Mouse (Mus musculus) mesoderm, embryonic 11.5 days (tissue): ENCODE measurements at regions not wholly inside any gene's neighbourhood (a gene's known extent, or its start where the extent isn't known, plus 50 kb on each side); places are given as distances from the start of the nearest gene placed in this dataset.
A peak's percentile ranks its signal among the peaks of the same experiment; 100 is the strongest.

Source experiments
- DNase-seq: peaks from one replicate; pipeline ENCODE4 v3.0.0-alpha.2; 2012; ENCODE audit warnings: low read depth, low spot score

DNA sequence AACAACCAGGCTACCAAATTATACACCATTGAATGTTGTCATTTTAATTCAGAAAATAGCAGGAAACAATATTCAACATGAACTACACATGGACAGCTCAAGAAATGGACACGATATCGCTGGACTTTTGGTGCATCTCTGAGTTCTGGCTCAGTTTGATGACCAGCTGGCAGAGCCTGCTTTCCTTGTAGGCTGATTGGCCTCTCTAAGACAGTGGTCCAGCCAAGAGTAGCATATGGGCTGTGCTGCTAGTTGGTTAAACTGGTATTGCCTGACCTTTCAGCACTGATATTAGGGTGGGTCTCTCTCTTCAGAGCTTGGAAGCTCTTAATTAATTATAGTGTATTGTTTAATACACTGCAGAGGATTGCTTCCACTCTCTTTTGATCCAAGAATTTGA lies 705.8 kb upstream of the Ddx18 start:
- no peak for DNase-seq

DNA sequence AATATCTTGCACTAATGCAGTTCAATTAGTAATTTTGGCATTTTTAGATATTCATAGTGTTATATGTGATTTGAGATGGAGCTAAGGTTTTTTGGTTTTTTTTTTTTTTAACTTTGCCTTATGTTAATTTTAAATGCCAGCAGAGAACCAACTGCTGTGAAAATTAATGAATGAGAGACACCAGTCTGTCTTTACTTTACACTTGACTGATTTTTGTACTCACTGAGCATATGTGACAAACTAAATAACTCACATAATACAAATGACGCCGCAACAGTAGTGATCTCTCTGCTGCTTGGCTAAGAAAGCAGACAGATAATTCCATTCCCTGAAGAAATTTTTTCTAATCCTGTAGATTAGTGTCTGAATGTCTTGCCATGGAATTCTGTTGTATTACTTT lies 675.2 kb upstream of the Ddx18 start:
- no peak for DNase-seq

DNA sequence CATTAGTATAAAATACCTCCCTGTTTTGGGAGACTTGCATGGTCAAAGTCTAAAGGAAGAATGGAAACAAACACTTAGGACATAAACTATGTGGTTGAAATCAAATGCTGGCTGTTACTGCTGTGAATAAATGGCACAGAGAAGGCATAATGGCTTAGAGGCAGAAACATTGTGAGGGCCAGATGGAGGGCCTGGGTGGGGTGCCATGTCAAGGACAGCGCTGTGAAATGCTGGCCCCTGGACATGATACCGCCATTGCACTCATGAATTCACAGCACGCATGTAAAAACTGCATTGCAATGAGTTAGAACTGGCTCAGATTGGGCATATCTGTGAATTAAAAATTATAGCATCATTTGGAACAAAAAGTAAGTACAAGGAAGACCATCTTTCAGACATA lies 673.7 kb upstream of the Ddx18 start:
- no peak for DNase-seq

DNA sequence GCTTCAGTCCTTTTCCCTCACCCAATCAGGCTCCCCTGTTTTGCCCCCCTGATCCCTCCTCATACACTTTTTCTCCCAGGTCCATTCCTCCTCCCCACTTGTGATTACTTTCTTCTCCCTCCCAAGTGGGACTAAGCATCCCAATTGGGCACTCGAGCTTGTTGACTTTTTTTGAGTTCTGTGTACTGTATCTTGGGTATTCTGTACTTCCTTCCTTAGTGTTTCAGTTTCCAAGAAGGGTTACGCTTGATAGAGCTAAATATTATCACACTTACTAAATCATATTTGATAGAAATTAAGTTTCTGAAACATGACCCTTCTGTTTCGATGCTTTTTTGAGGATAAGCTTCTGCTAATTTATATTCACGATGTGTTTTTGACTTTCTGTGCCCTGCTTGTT lies 662.7 kb upstream of the Ddx18 start:
- DNase-seq, result no peak

DNA sequence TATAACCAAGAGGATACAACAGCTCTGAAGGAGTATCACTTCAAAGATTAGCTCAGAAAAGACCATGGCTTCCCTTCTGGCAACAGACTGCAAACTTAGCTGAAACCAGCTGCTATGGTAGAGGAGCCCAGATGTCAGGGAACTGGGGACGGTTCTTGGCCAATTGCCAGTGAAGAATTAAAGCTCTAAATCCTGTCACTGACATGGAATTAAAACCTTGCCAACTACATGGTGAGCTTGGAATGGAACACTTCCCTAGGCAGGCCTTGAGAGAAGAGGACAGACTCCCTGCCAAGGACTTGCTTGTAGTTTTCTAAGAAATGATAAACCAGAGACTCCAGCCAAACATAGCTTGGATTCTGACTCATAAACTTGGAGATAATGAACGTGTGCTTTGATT lies 644.7 kb upstream of the Ddx18 start:
- peak; percentile 4 for DNase-seq

DNA sequence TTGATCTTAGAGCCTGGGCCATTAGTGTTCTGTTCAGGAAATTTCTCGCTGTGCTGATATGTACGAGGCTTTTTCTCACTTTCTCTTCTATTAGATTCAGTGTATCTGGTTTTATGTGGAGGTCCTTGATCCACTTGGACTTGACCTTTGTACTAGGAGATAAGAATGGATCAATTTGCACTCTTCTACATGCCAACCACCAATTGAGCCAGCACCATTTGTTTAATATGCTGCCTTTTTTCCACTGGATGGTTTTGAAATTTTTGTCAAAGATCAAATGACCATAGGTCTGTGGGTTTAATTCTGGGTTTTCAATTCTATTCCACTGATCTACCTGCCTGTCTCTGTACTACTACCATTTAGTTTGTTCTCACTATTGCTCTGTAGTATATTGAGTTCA lies 640.8 kb upstream of the Ddx18 start:
- DNase-seq, result no peak

DNA sequence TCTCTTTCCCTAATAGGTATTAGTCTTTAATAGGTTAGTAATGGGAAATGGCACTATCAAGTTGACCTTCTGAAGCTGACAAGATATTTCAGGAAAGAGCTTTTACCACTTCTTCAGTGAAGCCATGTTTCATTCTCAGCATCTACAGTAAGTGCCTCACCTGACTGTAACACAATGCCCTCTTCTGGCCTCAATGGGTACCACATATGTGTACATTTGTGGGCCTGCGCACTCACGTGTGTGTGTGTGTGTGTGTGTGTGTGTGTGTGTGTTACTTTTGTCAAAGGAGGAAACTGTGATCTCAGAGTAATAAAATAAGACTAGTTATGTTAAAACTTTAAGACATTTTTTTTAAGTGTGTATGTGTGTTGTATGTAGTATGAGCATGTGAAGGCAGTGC lies 601.8 kb upstream of the Ddx18 start:
- DNase-seq, result no peak

DNA sequence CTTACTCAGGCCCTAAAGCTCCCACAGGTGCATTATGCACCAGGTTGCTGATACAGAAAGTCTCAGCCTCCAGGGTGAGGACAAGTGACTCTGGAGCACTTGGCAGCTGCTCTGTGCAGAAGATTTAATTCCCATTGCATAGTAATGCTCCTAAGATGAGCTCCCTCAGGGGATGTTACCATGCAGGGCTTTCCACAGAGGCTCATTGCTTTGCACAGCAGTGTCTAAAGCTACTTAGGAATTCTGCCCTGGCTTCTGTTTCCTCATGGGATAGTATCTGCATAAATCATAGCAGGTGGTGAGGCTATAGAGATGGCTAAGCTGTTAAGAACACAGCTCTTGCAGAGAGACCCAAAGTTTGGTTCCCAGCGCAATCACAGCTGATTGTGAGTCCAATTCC lies 594.0 kb upstream of the Ddx18 start:
- no peak for DNase-seq

DNA sequence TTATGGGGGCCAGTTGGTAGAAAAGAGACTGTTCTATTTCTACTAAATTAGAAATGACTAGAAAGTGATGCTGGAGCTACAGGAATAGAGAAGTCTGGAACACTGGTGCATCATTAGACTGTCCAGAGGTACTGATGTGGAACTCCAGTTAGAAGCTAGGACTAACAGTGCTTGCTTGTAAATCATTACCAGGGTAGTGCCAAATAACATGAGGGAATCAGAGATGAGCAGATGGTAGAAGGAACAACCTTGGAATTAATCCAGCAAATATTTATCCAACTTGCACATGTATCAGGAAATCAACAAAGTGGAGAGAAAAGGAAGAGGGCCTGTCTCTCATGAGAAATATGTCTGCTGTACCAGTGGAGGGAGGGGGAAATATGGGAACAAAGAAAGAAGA lies 573.6 kb upstream of the Ddx18 start:
- DNase-seq, result no peak

DNA sequence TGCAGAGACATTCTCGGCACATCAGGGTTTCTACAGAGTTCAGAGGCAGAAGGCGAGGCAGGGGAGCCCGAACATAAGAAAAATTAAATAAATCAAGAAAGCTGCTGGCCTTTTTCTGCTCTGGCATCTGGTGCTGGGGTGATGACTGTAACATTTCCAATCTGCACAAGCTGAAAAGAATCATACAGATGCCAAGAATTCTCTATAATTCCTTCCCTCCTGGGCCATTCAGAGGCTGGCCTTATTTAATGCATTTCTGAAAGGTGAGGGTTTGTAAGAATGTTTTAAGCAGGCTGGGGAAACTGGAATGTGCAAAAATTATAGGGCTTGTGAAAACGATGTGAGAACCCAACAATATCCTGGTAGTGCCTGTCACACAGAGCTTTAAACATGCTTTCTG lies 556.2 kb upstream of the Ddx18 start:
- DNase-seq, result no peak

DNA sequence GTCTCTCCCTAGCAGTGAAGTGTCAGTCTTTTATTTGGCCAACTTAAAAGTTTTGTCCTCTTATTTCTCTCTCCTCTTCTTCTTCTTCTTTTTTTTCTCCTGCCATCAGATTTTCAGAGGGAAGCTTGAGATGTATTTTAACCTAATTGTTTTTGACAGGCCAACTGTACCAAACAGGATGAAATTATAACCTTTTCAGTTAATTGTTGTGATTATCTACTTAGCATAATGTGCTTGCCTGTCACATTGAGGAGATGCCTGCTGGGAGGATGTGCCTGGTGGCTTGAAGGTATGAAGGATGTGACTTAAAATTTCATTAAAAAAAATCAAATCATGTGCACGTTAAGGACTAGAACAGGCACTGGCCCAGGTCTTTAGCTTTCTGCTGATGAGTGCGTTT lies 527.9 kb upstream of the Ddx18 start:
- no peak for DNase-seq

DNA sequence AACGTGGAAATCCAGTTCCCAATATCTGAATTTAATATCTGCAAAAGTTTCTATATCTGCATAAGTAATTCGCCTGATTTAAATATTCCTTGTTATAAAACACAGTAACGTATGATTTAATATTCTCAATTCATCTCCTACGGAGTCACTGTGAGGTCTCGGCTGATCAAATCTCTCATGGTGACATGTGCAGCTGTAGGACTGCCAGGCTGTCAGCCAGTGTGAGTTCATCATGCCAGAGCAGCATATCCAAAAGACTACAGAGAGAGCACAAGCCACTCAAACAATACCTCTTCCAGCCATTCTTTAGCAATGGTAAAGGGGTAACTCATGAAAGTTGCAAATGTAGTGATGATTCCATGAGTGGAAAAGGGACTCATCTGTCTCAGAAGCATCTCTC lies 514.7 kb upstream of the Ddx18 start:
- no peak for DNase-seq

DNA sequence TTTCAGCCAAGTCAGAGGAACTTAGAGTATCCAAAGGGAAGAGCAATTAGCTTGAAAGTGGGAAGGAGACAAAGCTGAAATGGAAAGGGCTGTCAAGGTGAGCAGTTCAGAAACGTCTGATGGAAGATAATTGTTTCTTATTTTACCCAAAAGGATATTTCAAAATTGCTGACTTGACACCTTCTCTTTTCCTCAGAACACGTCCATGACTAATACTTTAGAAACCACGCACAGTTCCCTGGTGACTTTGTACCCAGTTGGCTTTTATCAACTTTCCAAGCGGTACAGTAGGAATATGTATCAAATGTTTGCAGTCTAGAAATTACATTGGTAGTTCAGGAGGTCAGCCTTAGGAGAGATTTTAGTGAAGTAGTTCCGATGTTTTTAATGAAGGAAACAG lies 508.3 kb upstream of the Ddx18 start:
- DNase-seq, result no peak

DNA sequence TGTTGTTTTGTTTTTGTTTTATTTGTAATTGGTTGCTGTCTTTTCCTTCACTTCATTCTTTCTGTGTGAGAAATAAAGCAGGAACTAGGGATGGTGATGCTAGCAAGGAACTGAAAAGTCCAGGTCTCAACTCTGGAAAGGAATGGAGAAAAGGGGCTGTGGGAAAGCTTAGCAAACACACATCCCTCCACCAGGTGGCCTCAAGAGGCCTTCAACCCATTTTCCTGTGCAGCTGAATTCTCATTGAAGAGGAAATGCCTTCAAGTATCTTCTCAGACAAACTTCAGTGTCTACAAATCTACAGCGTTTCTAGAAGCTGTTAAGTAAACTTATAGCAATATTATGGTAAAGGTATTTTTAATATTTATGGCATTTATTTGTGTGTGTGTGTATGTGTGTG lies 487.4 kb upstream of the Ddx18 start:
- no peak for DNase-seq

DNA sequence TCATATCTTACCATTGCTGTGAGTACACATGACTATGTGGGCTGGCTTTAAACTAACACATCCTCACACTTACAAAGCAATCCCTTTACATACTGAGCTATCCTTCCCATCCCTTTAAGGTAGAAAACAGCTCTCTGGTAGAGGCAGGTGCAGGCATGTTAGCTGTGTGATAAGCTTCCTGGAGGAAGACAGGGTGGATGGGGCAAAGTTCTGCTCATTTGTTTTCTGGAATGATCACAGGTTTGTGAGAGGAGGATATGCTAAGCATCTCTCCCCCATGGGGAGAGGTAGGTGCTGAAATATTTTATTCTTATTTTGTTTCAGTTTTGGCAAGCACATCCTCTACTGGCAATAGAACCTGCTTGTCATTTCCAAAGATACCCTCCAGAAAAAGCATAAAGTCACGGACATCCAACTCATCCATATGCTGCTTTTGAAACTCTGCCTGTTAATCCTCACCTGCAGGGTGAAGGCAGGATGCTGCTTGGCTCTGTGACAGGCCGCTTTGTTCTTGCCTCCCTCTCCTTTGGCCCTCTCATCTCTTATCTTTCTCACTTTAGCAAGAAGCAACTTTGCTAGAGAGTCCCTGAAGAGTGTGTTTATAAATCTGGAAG lies 480.4 kb upstream of the Ddx18 start:
- DNase-seq, result no peak

DNA sequence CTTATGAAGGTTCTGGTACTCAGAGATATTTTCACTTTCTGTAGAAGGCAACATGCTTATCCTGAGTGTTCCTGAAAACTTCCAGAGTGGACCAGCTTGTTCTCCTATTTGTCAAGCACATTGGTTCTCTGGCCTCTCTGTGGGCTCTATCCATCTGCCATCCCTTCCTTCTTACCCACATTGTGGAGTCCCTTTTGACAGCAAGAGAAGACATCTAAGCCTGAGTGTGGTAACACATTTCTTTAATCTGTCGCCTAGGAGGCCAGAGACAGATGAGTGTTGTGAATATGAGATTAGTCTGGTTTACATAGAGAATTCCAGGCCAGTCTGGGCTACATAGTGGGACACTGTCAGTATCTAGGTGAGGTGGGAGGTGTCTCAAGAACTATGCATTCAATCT lies 476.1 kb upstream of the Ddx18 start:
- no peak for DNase-seq

DNA sequence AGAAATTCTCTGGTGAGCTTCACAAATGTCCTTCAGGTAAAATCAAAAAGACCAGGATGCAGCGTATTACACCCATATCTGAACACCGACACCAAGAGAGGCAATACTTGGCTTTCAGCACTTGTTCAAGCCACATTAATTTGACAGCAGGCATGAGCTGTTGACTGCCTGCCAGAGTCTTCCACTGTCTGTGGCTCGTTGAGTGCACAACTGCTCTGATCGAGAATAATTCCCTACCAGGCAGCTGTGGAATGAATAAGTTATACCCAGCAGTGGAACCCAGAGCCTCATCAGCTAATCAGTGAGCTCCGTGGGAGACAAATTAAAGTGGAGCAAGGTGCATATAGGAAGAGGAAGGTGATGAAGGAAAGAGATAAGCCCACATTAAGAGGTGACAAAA lies 475.3 kb upstream of the Ddx18 start:
- no peak for DNase-seq

DNA sequence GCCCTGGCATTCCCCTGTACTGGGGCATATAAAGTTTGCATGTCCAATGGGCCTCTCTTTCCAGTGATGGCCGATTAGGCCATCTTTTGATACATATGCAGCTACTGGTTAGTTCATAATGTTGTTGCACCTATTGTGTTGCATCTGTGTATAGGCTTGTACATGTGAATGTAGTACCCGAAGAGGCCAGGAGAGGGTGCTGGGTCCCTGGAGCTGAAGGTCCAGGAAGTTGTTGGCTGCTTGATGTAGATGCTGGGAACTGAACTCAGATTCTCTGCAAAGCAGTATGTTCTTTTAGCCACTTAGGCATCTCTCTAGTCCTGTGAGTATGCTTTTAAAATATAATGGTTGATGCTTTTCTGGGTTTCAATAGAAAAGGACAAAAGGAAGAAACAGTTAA lies 440.0 kb upstream of the Ddx18 start:
- DNase-seq, result no peak

DNA sequence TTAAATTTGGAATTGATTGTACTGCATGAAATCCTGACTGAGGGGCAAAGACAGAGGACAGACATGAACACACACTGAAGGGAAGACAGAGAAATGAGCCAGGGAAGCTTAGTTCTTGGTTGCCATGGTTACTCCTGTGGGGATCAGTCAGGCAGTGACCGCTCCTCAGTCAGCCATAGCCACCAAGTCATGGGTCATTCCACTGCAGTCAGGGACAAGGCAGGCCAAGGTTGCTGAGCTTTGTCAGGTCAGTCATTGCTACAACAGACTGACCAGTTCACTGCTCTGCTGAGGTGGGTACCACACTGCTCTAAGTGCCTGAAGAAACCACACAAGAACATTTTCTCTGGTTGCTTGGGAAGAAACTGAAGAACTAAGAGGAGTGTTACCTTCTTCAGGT lies 428.7 kb upstream of the Ddx18 start:
- DNase-seq, result no peak

DNA sequence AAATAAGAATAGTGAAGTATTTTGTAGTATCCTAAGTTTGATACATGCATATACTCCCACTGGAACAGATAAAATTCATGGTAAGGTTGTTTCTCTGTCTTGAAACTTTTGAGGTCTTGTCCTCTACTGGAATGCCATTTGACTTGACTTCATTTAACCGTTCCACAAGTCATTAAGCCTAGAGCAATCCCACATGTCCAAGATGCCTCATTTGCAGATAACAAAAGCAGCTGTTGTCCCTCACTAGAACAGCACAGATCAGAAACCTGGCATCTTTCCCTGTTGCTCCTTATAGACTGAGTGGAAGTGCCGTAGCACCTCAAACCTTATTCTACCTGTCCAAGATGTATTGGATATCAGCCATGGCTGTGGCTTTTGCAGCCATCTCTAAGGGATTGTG lies 422.9 kb upstream of the Ddx18 start:
- DNase-seq, result no peak

DNA sequence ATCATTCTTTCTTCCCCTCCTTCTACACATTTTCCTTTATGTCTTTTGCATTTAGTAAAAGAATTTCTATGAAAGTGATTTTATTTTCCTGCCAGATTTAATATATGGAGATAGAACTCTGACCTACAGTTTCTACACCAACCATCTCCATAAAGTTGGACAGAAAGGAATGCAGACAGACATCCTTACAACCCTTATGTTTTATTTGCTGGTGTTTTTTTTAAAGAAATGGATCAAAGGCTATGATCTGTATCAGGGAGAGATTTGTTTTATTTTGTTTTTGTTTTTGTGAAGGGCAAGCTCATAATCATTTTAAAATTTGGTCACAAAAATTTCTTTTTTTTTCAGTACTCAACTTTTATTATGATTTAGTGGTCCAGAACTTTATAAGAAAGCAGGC lies 391.2 kb upstream of the Ddx18 start:
- no peak for DNase-seq

DNA sequence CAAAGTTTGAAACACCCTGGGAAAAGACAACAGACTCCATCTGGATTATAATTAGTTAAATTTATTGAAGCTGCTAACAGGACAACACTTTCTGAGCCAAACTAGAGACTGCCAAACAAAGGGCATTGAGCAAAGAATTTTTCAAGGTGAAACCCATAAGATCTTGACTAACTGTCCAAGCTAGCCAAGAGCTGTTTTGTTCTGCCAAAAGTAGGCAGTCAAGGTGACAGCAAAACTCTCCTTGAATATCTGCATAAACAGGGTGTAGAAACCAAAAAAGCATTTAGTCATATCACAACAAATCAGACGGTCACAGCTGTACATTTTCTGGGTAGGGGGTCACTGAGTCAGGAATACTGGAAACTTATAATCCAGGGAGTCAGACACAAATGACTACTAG lies 368.1 kb upstream of the Ddx18 start:
- no peak for DNase-seq
